ENCODE assay signal across 8 mouse cellular contexts in genomic region chr6:35133246-35133578, GRCm38 (mm10). TPM values are rescaled to one million over a fixed set of nuclear protein-coding genes. Genes with fewer than 3 reads are reported as not detected.
DNase-seq lines count a peak whose midpoint lies in the region; ATAC-seq and TF ChIP-seq lines count a peak whose summit lies in the region.

No protein-coding gene starts in this region.

- peak overlapping the region; percentile 88 for H3K9ac ChIP-seq in heart, embryonic 15.5 days
- H3K9ac ChIP-seq in hindbrain, embryonic 15.5 days: peak overlapping the region; percentile 77
- H3K9ac ChIP-seq in midbrain, embryonic 12.5 days (replicated peaks): peak overlapping the region; percentile 90

- no peak for TF ChIP-seq CTCF in bone marrow, adult 2 months (IDR thresholded peaks at IDR 0.05; ENCODE audit: control insufficient read depth, insufficient read depth, low read length)

- no peaks in the 10 kb centered on the region for H3K36me3 ChIP-seq in heart, embryonic 15.5 days
- H3K36me3 ChIP-seq in hindbrain, embryonic 15.5 days: no peaks in the 10 kb centered on the region
- H3K36me3 ChIP-seq in midbrain, embryonic 12.5 days: no peaks in the 10 kb centered on the region

- peak; percentile 84 for ATAC-seq in heart, embryonic 15.5 days (replicated peaks; ENCODE audit: insufficient number of reproducible peaks, insufficient read depth, low FRiP score, low read depth)
- peak; percentile 92 for ATAC-seq in hindbrain, embryonic 15.5 days (ENCODE audit: low FRiP score, low read depth)
- peak; percentile 91 for ATAC-seq in midbrain, embryonic 12.5 days (ENCODE audit: low FRiP score, low read depth)

- peak overlapping the region; percentile 90 for H3K4me3 ChIP-seq in heart, embryonic 15.5 days
- H3K4me3 ChIP-seq in bone marrow, adult 2 months (replicated peaks; ENCODE audit: control insufficient read depth, low read depth, low read length): peak overlapping the region; percentile 96
- H3K4me3 ChIP-seq in hindbrain, embryonic 15.5 days: peak overlapping the region; percentile 56
- H3K4me3 ChIP-seq in midbrain, embryonic 12.5 days: peak overlapping the region; percentile 75

- H3K27ac ChIP-seq in heart, embryonic 15.5 days: peak overlapping the region; percentile 94
- peak overlapping the region; percentile 95 for H3K27ac ChIP-seq in bone marrow, adult 2 months (ENCODE audit: control insufficient read depth, insufficient read depth, low read depth, low read length, poor library complexity)
- peak overlapping the region; percentile 93 for H3K27ac ChIP-seq in hindbrain, embryonic 15.5 days (replicated peaks)
- H3K27ac ChIP-seq in midbrain, embryonic 12.5 days (replicated peaks): peak overlapping the region; percentile 87

- peaks cover 19% of the 10 kb centered on the region for H3K4me1 ChIP-seq in heart, embryonic 15.5 days (replicated peaks)
- peaks cover 5% of the 10 kb centered on the region for H3K4me1 ChIP-seq in bone marrow, adult 2 months (ENCODE audit: control insufficient read depth, insufficient read depth, low read length)
- H3K4me1 ChIP-seq in hindbrain, embryonic 15.5 days (replicated peaks): peaks cover 28% of the 10 kb centered on the region
- H3K4me1 ChIP-seq in midbrain, embryonic 12.5 days: peaks cover 18% of the 10 kb centered on the region

- no peak for DNase-seq in heart, postnatal 25 days (ENCODE audit: low spot score)
- DNase-seq in embryo, embryonic 10 days (ENCODE audit: low spot score): no peak
- DNase-seq in c-Kit-positive CD71-positive TER-119-positive erythroid progenitor cells, embryonic 14.5 days (ENCODE audit: low spot score): no peak
- DNase-seq in kidney, postnatal 36 days: no peak

- WGBS in heart, embryonic 15.5 days: 0% methylated on average over 13 of the region's 25 CpGs
- 0% methylated on average over 23 of the region's 25 CpGs for WGBS in bone marrow, adult 2 months
- WGBS in hindbrain, embryonic 15.5 days: under 1% methylated on average over 21 of the region's 25 CpGs
- under 1% methylated on average over 21 of the region's 25 CpGs for WGBS in midbrain, embryonic 12.5 days

- H3K4me2 ChIP-seq in heart, embryonic 15.5 days: peak overlapping the region; percentile 96
- H3K4me2 ChIP-seq in hindbrain, embryonic 15.5 days: peak overlapping the region; percentile 72
- peak overlapping the region; percentile 91 for H3K4me2 ChIP-seq in midbrain, embryonic 12.5 days (replicated peaks)

- no peaks in the 10 kb centered on the region for H3K27me3 ChIP-seq in heart, embryonic 15.5 days
- no peaks in the 10 kb centered on the region for H3K27me3 ChIP-seq in hindbrain, embryonic 15.5 days
- no peaks in the 10 kb centered on the region for H3K27me3 ChIP-seq in midbrain, embryonic 12.5 days

- no peaks in the 10 kb centered on the region for H3K9me3 ChIP-seq in heart, embryonic 15.5 days (replicated peaks)
- H3K9me3 ChIP-seq in hindbrain, embryonic 15.5 days: no peaks in the 10 kb centered on the region
- H3K9me3 ChIP-seq in midbrain, embryonic 12.5 days: no peaks in the 10 kb centered on the region

- peak; percentile 59; the same call in 1 of the 2 replicates for TF ChIP-seq POLR2A in bone marrow, adult 2 months (IDR thresholded peaks at IDR 0.05; ENCODE audit: borderline replicate concordance, control insufficient read depth, low read depth, low read length)

- intact Hi-C loops in heart, postnatal 25 days (cut with DNase I): loop anchor here (2.0 kb wide), 1 partner anchor 44 kb away; the partner anchor contains the start of gene Nup205

RNA-seq across cellular contexts. Expression of gene Cnot4, which starts 0.3 kb away (rescaled TPM):
- polyA plus RNA-seq in heart, embryonic 15.5 days (2015; fragmentation: Nextera tagmentation; extraction: Ambion mirVana): 17.6 and 19.9 TPM in 2 replicates
- total RNA-seq in heart, postnatal 25 days (2021): 10 to 100 TPM; 21.8 to 23.3 TPM
- 13.6 and 19.6 TPM in 2 replicates for polyA plus RNA-seq in bone marrow, adult 2 months (2011; ENCODE audit: insufficient read depth, insufficient read length, low replicate concordance, missing spikeins)
- polyA plus RNA-seq in hindbrain, embryonic 15.5 days (2015; fragmentation: Nextera tagmentation; extraction: Ambion mirVana): 30.1 and 33.2 TPM in 2 replicates
- 31.3 and 31.5 TPM in 2 replicates for polyA plus RNA-seq in midbrain, embryonic 12.5 days (2016; fragmentation: Nextera tagmentation; extraction: Ambion mirVana)

RNA-seq across cellular contexts. Expression of gene Nup205, which starts 44.0 kb away (rescaled TPM):
- 18.9 and 24.4 TPM in 2 replicates for polyA plus RNA-seq in heart, embryonic 15.5 days (2015; fragmentation: Nextera tagmentation; extraction: Ambion mirVana)
- total RNA-seq in heart, postnatal 25 days (2021): 10 to 100 TPM; 14.3 to 14.6 TPM
- polyA plus RNA-seq in bone marrow, adult 2 months (2011; ENCODE audit: insufficient read depth, insufficient read length, low replicate concordance, missing spikeins): 12.8 and 19.0 TPM in 2 replicates
- 21.2 and 21.4 TPM in 2 replicates for polyA plus RNA-seq in hindbrain, embryonic 15.5 days (2015; fragmentation: Nextera tagmentation; extraction: Ambion mirVana)
- polyA plus RNA-seq in midbrain, embryonic 12.5 days (2016; fragmentation: Nextera tagmentation; extraction: Ambion mirVana): 47.1 and 48.9 TPM in 2 replicates
